Mouse (Mus musculus): ENCODE data around the gene Lyrm9. TPM values are rescaled to one million over a fixed set of nuclear protein-coding genes. Genes with fewer than 3 reads are reported as not detected.

Gene Lyrm9
- 22.0 and 35.2 TPM in 2 replicates for polyA plus RNA-seq (2021; fragmentation: Nextera tagmentation)
- long read RNA-seq, experiment 1, full-length matches to known transcripts, result 119 of 162 reads
- long read RNA-seq, experiment 1, partial matches to known transcripts, result 7 of 162 reads
- long read RNA-seq, experiment 1, other reads (novel, unspliced or antisense), result 36 of 162 reads
- long read RNA-seq, experiment 2, full-length matches to known transcripts, result 22 of 48 reads
- long read RNA-seq, experiment 2, partial matches to known transcripts, result 3 of 48 reads
- long read RNA-seq, experiment 2, other reads (novel, unspliced or antisense), result 23 of 48 reads

GRCm38 (mm10) chr11:78826442-78827013, at the start of gene Lyrm9:
Gene Lyrm9 (plus strand): TSS chr11:78826584.

Other genes starting within 250 kb of the Lyrm9 start
- 29.7 and 68.6 TPM in 2 replicates for gene Nlk, start 129.2 kb upstream of the Lyrm9 start, polyA plus RNA-seq (2021; fragmentation: Nextera tagmentation)
- 57.5 and 67.6 TPM in 2 replicates for gene Ccnq, start 74.9 kb upstream of the Lyrm9 start, polyA plus RNA-seq (2021; fragmentation: Nextera tagmentation)
- gene Nos2, start 94.2 kb downstream of the Lyrm9 start, polyA plus RNA-seq (2021; fragmentation: Nextera tagmentation), result 0.15 and 0.21 TPM in 2 replicates
- 8.5 and 13.3 TPM in 2 replicates for gene Lgals9, start 158.4 kb downstream of the Lyrm9 start, polyA plus RNA-seq (2021; fragmentation: Nextera tagmentation)

Measured in left cerebral cortex, adult 6 months (tissue).